Mouse (Mus musculus) olfactory bulb, adult 2 months (tissue): ENCODE data around the gene Mms19.

Source experiments
- CTCF ChIP-seq: fragments of 200-500 bp; IDR thresholded peaks from 2 replicates; pipeline ENCODE4 v1.5.1; 2012; ENCODE audit warnings: low read depth, mild to moderate bottlenecking, low read length, moderate library complexity; ENCODE audit not compliant: insufficient read depth
- POLR2A ChIP-seq: fragments of 200-500 bp; IDR thresholded peaks from 2 replicates; pipeline ENCODE4 v1.6.1; 2012; ENCODE audit warnings: mild to moderate bottlenecking, low read depth, low read length, moderate library complexity; ENCODE audit not compliant: insufficient read depth

GRCm38 (mm10) chr19:42001253-42001980 is 20.5 kb upstream of the Mms19 start:
- TF ChIP-seq CTCF, result no peak
- no peak for TF ChIP-seq POLR2A
